Mouse (Mus musculus) cerebellum, adult 9-11 months (tissue): Measurements from ENCODE around the gene Nptx1.

ENCODE experiments used
- DNase-seq: peaks from one replicate; pipeline ENCODE4 v3.0.0; 2022

Gene Nptx1

DNA sequence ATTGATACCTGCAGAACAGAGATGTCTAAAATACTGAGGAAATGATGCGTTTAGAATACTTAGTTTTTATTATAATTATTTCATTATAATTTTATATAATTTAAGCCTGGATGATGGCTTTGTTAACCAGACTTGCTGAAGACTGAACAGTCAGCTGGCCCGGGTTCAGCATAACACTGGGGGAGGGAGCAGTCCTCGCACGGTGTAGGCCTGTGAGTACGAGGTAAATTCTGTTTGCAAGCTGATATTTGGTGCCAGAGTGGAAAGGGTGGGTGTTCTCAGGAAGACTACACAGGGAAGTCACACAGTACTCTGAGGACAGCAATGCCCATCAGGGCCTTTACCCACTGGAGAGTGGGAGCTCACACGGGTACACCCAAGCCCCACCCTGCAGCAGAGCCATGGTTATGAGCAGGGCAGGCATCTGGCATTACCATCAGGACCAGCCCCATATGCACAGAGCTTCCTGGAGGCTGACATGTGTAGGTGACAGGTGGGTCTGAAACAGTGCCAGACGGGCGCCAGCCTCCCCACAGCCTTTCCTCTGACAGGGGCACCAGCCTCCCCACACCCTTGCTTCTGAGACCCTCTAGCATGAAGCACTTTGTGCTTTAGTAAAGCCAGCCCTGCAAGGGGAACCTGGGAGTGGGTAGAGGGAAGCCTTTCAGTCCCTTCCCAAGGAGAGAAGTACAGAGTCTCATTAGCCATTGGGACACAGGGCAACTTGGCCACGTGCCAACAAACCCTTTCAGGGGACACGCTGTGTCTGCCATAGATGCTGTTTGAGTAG lies 3.2 kb upstream of the Nptx1 start:
- peak; percentile 78 for DNase-seq

- peak; percentile 72 for DNase-seq
Measured at GRCm38 (mm10) chr11:119549371-119549811, 1.8 kb upstream of the Nptx1 start.

DNA sequence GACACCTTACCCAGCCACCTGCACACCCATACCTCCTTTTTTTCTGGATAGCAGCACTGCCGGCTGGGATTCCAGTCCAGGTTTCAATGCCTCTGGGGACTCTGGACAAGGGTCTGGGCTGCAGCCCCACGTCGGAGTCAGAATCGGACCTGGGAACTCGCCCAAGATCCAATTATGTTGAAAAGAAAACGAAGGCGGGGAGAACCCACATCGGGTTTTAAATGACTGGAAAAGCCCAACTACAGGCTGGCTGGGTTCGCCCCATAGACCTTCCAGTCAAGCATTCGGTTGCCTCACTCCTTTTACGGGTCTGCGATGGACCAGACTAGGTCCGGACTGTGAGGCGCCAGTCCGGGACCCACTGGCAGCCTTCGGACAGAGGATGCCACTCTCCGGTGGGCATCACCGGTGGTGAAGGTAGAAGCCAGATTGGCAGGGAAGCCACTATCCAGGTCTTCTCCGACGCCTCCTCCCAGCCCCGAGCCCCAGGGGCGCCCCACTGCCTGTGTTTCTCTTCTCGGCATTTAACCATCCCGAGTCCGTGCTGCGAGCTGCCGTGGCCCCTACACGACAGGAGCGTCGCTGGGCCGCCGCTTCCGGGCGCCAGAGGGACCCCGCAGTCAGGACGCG lies 1.3 kb upstream of the Nptx1 start:
- DNase-seq = peak; percentile 66

- DNase-seq = peak; percentile 79
Measured at GRCm38 (mm10) chr11:119547951-119548591, 518 bp upstream of the Nptx1 start.

- peak; percentile 79 for DNase-seq
Measured at GRCm38 (mm10) chr11:119546496-119547182, 914 bp downstream of the Nptx1 start.

DNA sequence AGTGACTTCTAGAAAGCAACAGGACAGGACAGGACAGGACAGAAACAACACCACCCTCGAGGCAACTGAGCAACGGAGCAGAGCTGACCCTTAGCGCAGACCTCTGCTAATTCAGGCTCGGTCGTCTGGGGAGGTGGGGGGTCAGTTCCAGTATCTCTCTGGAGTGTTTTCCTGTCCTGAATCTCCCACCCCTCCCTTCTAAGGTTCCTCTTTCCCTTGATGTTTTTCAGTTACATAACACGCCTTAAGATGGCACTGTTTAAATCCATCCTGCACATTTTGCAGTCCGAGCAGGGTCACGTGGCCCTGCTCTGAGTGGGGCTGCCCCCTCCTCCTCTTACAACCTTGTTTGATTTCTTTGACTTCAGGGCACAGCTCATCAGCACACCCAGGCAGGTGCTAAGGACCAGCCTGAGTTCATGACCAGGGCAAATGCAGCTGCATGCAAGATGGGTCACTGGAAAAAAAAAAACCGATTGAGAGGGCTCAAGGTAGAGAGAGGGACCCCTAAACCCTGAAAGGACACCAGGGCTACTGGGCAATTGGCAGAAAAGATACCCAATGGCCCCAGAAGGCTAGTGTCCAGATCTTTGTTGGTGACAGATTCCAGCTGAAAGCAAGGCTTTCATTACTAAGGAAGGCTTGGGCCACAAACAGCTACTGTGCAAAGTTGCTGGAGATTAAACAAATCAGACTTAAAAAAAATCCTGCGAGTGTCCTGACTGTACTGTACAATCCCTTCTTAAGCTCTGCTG lies 1.6 kb downstream of the Nptx1 start:
- peak; percentile 84 for DNase-seq

DNA sequence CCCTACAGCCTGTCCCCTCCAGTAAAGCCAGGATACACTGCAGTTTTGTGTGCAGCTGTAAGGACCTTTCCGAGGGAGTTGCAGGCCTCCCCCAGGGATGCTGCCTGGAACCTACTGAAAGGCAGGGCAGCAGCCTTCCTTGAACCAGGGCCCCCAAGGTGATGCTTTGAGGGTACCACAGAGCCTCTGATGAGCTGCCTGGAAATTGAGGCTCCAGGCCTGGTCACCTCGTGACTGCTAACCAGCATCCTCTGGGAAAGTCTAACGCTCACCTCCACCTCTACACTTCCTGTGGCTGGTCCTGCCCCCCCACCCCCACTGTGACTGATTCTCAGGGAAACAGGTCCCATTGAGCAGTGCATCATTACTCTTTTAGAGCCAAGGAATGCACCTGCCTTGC lies 2.3 kb downstream of the Nptx1 start:
- DNase-seq = no peak

DNA sequence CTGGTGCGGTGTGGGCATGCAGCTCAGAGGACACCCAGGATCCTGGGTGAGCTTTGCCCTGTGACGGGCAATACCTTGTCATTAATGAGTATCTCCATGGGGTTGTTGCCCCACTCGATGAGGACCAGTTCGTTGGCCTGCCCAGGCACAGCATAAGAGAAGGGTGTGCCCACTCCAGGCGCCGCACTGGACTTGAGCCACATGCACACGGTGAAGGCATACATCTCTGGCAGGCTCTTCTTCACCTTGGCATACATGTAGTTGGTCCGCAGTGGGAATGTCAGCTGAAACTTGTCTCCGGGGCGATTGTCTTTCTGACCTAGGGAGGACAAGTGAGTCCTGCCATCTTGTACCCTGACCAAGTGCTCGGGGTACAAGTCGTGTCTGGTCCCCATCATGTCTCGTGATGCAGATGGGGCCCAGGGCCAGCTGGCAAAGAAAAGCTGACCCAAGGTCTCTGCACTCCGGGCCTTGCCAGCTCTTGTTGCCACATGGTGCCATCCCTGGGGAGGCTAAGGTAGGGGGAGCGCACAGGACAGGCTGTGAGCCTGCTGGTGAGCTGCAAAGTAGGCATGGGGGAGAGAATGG lies 2.9 kb downstream of the Nptx1 start:
- peak; percentile 87 for DNase-seq

DNA sequence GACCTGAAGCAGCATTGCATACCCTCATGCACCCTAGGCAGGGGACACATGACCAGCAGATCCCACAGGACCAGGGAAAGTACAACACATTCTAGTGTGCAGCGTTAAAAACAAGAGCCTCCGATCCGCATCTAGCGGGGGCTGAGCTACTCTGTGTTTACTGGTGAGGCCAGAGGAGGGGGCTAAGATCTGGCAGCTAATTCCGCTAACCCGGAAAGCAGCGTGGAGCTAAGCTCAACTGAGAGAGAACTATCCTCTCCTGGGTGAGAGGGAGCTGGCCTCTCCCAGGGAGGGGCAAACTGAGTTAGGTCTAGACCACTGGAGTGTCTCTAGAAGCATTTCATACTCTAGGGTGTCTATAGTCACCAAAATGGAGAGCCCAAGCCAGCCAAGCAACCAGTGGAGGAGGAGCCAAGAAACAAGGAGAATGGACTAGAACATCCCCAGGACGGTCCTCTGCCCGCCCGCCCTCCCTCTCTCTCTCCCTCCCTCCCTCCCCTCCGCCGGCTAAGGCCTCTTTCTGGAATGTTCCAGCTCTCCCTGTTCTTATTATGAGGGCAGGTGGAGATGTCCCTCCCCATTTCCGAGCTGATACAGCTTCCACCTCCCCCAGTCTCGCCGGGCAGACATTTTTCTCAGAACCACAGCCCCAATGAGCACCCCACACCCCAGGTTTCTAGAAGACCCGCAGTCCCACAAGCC lies 3.6 kb downstream of the Nptx1 start:
- peak; percentile 62 for DNase-seq

DNA sequence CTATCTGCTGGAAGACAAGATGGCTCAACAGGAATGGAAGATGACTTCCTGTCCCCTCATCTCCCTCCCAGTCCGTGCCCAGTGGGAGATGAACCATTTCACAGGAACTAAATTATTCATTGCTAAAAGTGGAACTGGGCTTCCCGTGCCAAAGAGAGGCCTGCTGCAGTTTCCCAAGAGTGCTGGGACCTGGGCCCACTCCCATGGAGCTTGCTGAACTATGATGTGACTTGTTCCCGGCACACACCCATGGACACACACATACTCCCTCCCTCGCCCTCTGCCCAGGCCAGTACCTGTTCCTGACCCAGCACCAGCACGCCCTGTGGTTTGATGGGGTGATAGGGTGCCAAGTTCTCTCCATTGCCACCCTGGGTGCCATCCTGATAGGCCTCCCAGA lies 4.7 kb downstream of the Nptx1 start:
- DNase-seq = peak; percentile 84

DNA sequence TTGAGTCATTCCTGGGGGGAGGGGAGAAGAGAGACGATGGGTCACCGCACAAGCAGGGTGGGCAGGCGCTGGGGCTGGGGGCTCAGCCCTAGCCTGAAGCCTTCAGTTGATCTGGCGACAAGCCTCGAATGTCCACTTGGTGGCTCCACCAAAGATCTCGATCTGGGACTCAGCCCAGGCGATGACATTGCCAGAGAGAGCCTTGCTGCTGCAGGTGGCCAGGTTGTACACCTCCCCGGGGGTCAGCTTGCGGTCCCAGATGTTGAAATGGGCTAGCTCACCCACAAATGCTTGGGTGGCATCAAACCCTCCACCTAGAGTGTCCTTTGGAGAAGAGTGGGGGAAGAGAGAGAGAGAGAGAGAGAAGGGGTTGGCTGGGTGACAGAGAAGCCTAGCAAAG lies 5.2 kb downstream of the Nptx1 start:
- peak; percentile 77 for DNase-seq

- DNase-seq = peak; percentile 70
Measured at GRCm38 (mm10) chr11:119541082-119541481, 6.5 kb downstream of the Nptx1 start.

DNA sequence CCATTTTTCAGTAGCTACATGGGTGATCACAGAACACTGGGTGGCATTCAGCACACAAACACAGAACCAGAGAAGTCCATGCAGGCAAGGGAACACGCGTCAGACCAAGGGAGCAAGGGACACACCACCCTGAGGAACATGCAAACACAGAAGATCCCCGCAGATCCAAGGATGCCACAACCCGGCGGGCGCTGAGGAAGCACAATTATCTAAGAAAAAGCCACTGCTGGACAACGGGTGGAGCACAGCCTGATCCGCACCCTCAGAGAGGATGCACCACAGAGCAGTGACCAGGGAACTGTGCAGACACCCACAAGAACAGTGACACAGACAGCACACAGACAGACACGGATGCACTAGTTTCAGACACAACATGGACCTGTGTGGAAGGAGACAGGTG lies 7.0 kb downstream of the Nptx1 start:
- no peak for DNase-seq

DNA sequence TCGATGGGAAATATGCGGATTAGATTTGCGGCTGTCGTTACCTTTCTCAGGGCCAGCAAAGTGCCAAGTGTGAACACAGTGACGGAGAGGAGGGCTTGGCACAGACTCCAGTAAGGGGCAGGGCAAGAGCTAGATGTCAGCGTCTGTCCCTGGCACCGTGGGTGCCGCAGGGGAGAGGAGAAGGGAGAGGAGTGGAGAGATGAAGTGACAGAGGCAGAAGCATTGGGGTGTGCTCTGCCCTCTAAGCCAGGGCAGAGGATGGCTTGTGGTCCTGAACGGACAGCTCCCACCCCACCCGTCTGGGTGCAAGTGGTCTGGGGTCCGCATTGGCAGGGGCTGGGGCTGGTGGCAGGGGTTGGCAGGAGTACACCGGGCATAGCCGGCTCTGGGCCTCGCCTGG lies 7.6 kb downstream of the Nptx1 start:
- peak; percentile 83 for DNase-seq

- DNase-seq = no peak
Measured at GRCm38 (mm10) chr11:119533745-119534144, 13.8 kb downstream of the Nptx1 start.

DNA sequence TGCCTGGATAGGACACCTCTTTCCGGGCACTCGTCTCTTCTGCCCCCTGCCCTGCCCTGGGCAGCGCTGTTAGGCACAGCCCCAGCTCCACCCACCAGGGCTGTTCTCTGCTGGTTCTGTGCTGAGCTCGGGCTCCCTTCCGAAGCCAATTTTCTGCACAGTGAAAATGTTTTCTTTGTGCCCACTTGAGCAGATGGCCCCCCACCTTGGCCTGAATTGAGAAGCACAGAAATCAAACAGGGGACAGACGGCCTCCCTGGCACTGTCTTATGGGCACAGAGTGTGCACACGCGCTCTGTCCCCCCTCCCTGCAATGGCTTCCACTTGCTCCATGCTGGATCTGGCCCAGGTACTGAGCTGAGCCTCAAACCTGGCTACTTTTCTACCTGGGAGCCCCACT lies 15.1 kb downstream of the Nptx1 start:
- peak; percentile 93 for DNase-seq

- no peak for DNase-seq
Measured at GRCm38 (mm10) chr11:119528930-119529329, 18.6 kb downstream of the Nptx1 start.

DNA sequence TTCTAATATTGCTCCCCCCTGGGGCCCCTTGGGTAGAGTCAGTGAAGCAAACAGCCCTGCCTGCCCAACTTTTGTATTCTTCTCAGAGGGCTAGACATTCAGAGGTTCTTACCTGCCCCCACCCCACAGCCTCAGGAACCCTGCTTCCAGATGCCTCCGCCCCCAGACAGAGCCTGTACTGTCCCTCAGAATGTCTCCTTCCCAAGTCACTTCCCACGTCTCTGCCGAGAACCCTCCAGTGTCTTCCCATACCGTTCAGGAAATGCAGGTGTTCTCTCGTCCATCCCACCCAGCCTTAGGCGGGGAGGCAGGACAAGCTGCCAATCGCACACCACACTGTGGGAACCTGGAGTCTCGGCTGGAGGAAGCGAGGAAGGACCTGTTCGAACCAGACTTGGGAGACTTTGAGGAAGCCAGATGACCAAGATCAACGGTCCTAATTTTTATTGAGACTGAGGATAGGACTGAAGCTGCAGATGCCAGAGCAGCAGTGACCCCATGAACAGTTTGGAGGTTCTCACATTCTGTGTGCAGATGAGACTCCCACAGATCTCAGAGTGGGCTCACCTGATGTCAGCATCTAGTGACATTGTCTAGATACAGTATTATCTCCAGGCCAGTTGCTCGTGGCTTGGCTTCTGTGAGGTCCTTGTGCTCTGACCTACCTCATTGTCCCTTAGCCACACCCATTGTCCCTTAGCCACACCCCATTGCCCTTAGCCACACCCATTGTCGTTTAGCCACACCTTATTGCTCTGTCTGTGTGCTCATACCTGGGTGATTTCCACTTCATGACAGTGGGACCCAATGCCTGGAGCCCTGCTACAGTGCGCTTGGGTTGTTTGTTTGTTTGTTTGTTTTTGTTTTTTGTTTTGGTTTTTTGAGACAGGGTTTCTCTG lies 21.2 kb downstream of the Nptx1 start:
- DNase-seq = no peak

GRCm38 (mm10) chr11:119524545-119524949 lies 23.0 kb downstream of the Nptx1 start:
- DNase-seq = peak; percentile 81

- DNase-seq = peak; percentile 64
Measured at GRCm38 (mm10) chr11:119523392-119523791, 24.2 kb downstream of the Nptx1 start.
